Mouse (Mus musculus) MEL (cell line): ENCODE results near the gene Stk4. TPM values are rescaled to one million over a fixed set of nuclear protein-coding genes. Genes with fewer than 3 reads are reported as not detected.

Experiments used
- DNase-seq: peaks from one replicate; pipeline ENCODE4 v3.0.0; 2011; ENCODE audit warnings: low read depth, low spot score
- H3K27ac ChIP-seq: 2 replicates; pipeline ENCODE4 v1.5.1; 2012; ENCODE audit warnings: low read depth, mild to moderate bottlenecking, control low read depth, low read length, moderate library complexity; ENCODE audit not compliant: control insufficient read depth
- H3K27me3 ChIP-seq, 2 experiments: fragments of 150-350 bp in 1 of 2; sonication (generic) in 1 of 2; 2 replicates each; pipeline ENCODE4 v1.6.1; 2012; ENCODE audit warnings: low read length in 2 of 2, mild to moderate bottlenecking in 2 of 2, improper control_type of control experiment in 1 of 2, moderate library complexity in 1 of 2; ENCODE audit not compliant: insufficient read depth in 2 of 2, control insufficient read depth in 1 of 2
- H3K36me3 ChIP-seq, 2 experiments: 2 replicates each; pipeline ENCODE4 v1.6.1; 2012 to 2014; ENCODE audit warnings: low read length in 2 of 2, improper control_type of control experiment in 1 of 2, inconsistent platforms in 1 of 2, mild to moderate bottlenecking in 1 of 2; ENCODE audit not compliant: insufficient read depth in 2 of 2, control insufficient read depth in 1 of 2
- H3K4me1 ChIP-seq, 2 experiments: fragments of 150-350 bp in 1 of 2; sonication (generic) in 1 of 2; 2 replicates each; pipeline ENCODE4 v1.6.1; 2012; ENCODE audit warnings: low read length in 2 of 2, improper control_type of control experiment in 1 of 2, mild to moderate bottlenecking in 1 of 2; ENCODE audit not compliant: insufficient read depth in 2 of 2, control insufficient read depth in 1 of 2
- H3K4me3 ChIP-seq, 2 experiments: fragments of 150-350 bp in 1 of 2; sonication (generic) in 1 of 2; 2 replicates each; pipeline ENCODE4 v1.5.1; 2012; ENCODE audit warnings: low read depth in 2 of 2, low read length in 2 of 2, mild to moderate bottlenecking in 2 of 2, moderate library complexity in 2 of 2, control low read depth in 1 of 2, improper control_type of control experiment in 1 of 2; ENCODE audit not compliant: control insufficient read depth in 1 of 2, insufficient read depth in 1 of 2
- H3K79me2 ChIP-seq: 2 replicates; pipeline ENCODE4 v1.6.1; 2012; ENCODE audit warnings: mild to moderate bottlenecking, low read length, moderate library complexity; ENCODE audit not compliant: control insufficient read depth, poor library complexity, insufficient read depth
- H3K9ac ChIP-seq: 2 replicates; pipeline ENCODE4 v1.6.1; 2012; ENCODE audit warnings: low read depth, mild to moderate bottlenecking, control low read depth, low read length, moderate library complexity; ENCODE audit not compliant: control insufficient read depth, poor library complexity, severe bottlenecking
- H3K9me3 ChIP-seq: fragments of 150-350 bp; sonication (generic); replicated peaks from 2 replicates; pipeline ENCODE4 v1.6.1; 2012; ENCODE audit warnings: mild to moderate bottlenecking, low read length, improper control_type of control experiment, moderate library complexity; ENCODE audit not compliant: insufficient read depth
- BHLHE40 ChIP-seq: IDR thresholded peaks from 2 replicates; pipeline ENCODE4 v1.6.1; 2012; ENCODE audit warnings: low read depth, mild to moderate bottlenecking, inconsistent platforms, low read length, improper control_type of control experiment, borderline replicate concordance
- CHD1 ChIP-seq: IDR thresholded peaks from 2 replicates; pipeline ENCODE4 v1.6.1; 2012; ENCODE audit warnings: low read depth, mild to moderate bottlenecking, inconsistent platforms, low read length, improper control_type of control experiment
- CHD2 ChIP-seq: IDR thresholded peaks from 2 replicates; pipeline ENCODE4 v1.6.1; 2011; ENCODE audit warnings: low read length, improper control_type of control experiment
- CTCF ChIP-seq, 3 experiments: IDR thresholded peaks in 2 of 3; conservative IDR thresholded peaks in 1 of 3; 2 replicates each; pipeline ENCODE4 v1.5.1; 2011 to 2012; ENCODE audit warnings: low read length in 3 of 3, low read depth in 2 of 3, mild to moderate bottlenecking in 2 of 3, improper control_type of control experiment in 1 of 3, inconsistent platforms in 1 of 3, mixed read lengths in 1 of 3, moderate library complexity in 1 of 3; ENCODE audit not compliant: control insufficient read depth in 1 of 3, insufficient read depth in 1 of 3, poor library complexity in 1 of 3, severe bottlenecking in 1 of 3
- ETS1 ChIP-seq: IDR thresholded peaks from 2 replicates; pipeline ENCODE4 v1.6.1; 2012; ENCODE audit warnings: low read depth, mild to moderate bottlenecking, inconsistent platforms, low read length, improper control_type of control experiment, moderate library complexity
- GABPA ChIP-seq: IDR thresholded peaks from 2 replicates; pipeline ENCODE4 v1.6.1; 2012; ENCODE audit warnings: low read depth, mild to moderate bottlenecking, inconsistent platforms, low read length, improper control_type of control experiment, moderate library complexity
- HCFC1 ChIP-seq: IDR thresholded peaks from 2 replicates; pipeline ENCODE4 v1.6.1; 2012; ENCODE audit warnings: low read depth, mild to moderate bottlenecking, inconsistent platforms, low read length, improper control_type of control experiment, moderate library complexity
- KAT2A ChIP-seq: conservative IDR thresholded peaks from 2 replicates; pipeline ENCODE4 v1.6.1; 2012; ENCODE audit warnings: low read depth, low read length, improper control_type of control experiment, inconsistent platforms
- MAFK ChIP-seq: IDR thresholded peaks from 2 replicates; pipeline ENCODE4 v1.6.1; 2011; ENCODE audit warnings: low read depth, mild to moderate bottlenecking, low read length, improper control_type of control experiment, borderline replicate concordance
- MAX ChIP-seq: IDR thresholded peaks from 2 replicates; pipeline ENCODE4 v1.6.1; 2011; ENCODE audit warnings: low read length, improper control_type of control experiment
- MAZ ChIP-seq: IDR thresholded peaks from 2 replicates; pipeline ENCODE4 v1.6.1; 2012; ENCODE audit warnings: low read depth, mild to moderate bottlenecking, inconsistent platforms, low read length, improper control_type of control experiment
- MEF2A ChIP-seq: IDR thresholded peaks from 2 replicates; pipeline ENCODE4 v1.6.1; 2014; ENCODE audit warnings: low read depth, mild to moderate bottlenecking, inconsistent platforms, low read length, improper control_type of control experiment; ENCODE audit not compliant: poor library complexity, insufficient replicate concordance, severe bottlenecking; ENCODE audit errors: extremely low read depth
- MYC ChIP-seq: IDR thresholded peaks from 2 replicates; pipeline ENCODE4 v1.6.1; 2011; ENCODE audit warnings: low read depth, mild to moderate bottlenecking, low read length, improper control_type of control experiment, moderate library complexity
- NELFE ChIP-seq: IDR thresholded peaks from 2 replicates; pipeline ENCODE4 v1.6.1; 2011; ENCODE audit warnings: low read depth, low read length, improper control_type of control experiment
- NRF1 ChIP-seq: IDR thresholded peaks from 2 replicates; pipeline ENCODE4 v1.6.1; 2014; ENCODE audit warnings: low read depth, mild to moderate bottlenecking, inconsistent platforms, low read length, improper control_type of control experiment, moderate library complexity; ENCODE audit not compliant: poor library complexity, insufficient read depth, severe bottlenecking
- TAL1 ChIP-seq: IDR thresholded peaks from 2 replicates; pipeline ENCODE4 v1.6.1; 2012; ENCODE audit warnings: mild to moderate bottlenecking, inconsistent platforms, low read length, moderate library complexity, mixed read lengths
- UBTF ChIP-seq: IDR thresholded peaks from 2 replicates; pipeline ENCODE4 v1.6.1; 2012; ENCODE audit warnings: low read depth, mild to moderate bottlenecking, inconsistent platforms, low read length, improper control_type of control experiment, moderate library complexity, borderline replicate concordance; ENCODE audit not compliant: insufficient read depth
- USF1 ChIP-seq: IDR thresholded peaks from 2 replicates; pipeline ENCODE4 v1.6.1; 2014; ENCODE audit warnings: low read depth, mild to moderate bottlenecking, inconsistent platforms, low read length, improper control_type of control experiment, moderate library complexity
- ZC3H11A ChIP-seq: IDR thresholded peaks from 2 replicates; pipeline ENCODE4 v1.6.1; 2012; ENCODE audit warnings: low read depth, mild to moderate bottlenecking, inconsistent platforms, low read length, improper control_type of control experiment
- ZMIZ1 ChIP-seq: IDR thresholded peaks from 2 replicates; pipeline ENCODE4 v1.6.1; 2012; ENCODE audit warnings: low read depth, mild to moderate bottlenecking, inconsistent platforms, low read length, improper control_type of control experiment, moderate library complexity
- polyA plus RNA-seq, 2 experiments: library from polyadenylated mRNA; stranded (reverse) in 1 of 2; unstranded in 1 of 2; fragments of >175 nt in 1 of 2; fragments of >200 nt in 1 of 2; gene quantifications; 2 replicates each; pipeline versions ENCODE4 v1.2.1 to v1.2.4; 2012; ENCODE audit warnings: low replicate concordance in 2 of 2, low read depth in 1 of 2; ENCODE audit not compliant: insufficient read length in 2 of 2, insufficient read depth in 1 of 2, missing spikeins in 1 of 2
- total RNA-seq: library from RNA; depleted of rRNA; stranded (reverse); fragments of 300-350 nt; gene quantifications from 2 replicates; pipeline ENCODE4 v1.2.3, GENCODE M21; 2012

The Stk4 gene
- total and polyA plus RNA-seq, 3 experiments = 46.8 to 56.1 TPM; not detected in 1

DNA sequence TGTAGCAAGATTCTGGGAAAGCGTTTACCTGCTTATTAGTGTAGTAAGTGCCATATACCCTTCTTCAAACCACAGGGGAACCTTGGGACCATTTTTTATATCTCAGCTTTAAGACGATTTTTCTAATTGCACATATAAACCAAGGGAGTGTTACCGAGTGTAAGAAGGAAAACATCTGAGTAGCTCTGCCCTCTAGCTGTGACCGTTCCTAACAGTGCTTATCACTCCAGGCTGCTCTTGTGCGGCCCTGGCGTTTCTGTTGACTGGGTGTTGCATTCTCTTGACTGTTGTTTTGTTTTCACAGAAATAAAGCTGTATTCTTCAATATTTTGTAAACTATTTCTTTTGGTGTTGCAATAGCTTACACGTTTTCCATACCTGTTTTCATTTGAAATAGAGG lies 24.0 kb downstream of the Stk4 start:
- Histone ChIP-seq H3K4me3 (no peak overlapping the region), H3K9me3 (no peaks in the 10 kb centered on the region), H3K27ac (no peak overlapping the region), H3K79me2 (no peaks in the 10 kb centered on the region), H3K4me1 (no peaks in the 10 kb centered on the region), H3K27me3 (no peaks in the 10 kb centered on the region), H3K36me3 (peaks cover 0 to 11% of the 10 kb centered on the region in 2 experiments; a peak in 2 of 4 replicates), H3K9ac (no peak overlapping the region)
- no peak for DNase-seq
- TF ChIP-seq MAZ = no peak
- TF ChIP-seq HCFC1 = no peak
- no peak for TF ChIP-seq ETS1
- TF ChIP-seq CTCF (IDR thresholded peaks at IDR 0.05 in 2 of 3, conservative IDR thresholded peaks at IDR 0.05 in 1 of 3; ENCODE audit: control insufficient read depth in 1 of 3, insufficient read depth in 1 of 3, low read depth in 2 of 3, low read length in 3 of 3, poor library complexity in 1 of 3, severe bottlenecking in 1 of 3) = no peak
- no peak for TF ChIP-seq KAT2A
- no peak for TF ChIP-seq CHD1
- TF ChIP-seq MAX = no peak
- no peak for TF ChIP-seq MYC
- no peak for TF ChIP-seq MEF2A
- no peak for TF ChIP-seq BHLHE40
- TF ChIP-seq USF1 = no peak
- no peak for TF ChIP-seq NRF1
- TF ChIP-seq GABPA = no peak
- TF ChIP-seq UBTF = no peak
- TF ChIP-seq MAFK = no peak
- TF ChIP-seq ZMIZ1 = no peak

DNA sequence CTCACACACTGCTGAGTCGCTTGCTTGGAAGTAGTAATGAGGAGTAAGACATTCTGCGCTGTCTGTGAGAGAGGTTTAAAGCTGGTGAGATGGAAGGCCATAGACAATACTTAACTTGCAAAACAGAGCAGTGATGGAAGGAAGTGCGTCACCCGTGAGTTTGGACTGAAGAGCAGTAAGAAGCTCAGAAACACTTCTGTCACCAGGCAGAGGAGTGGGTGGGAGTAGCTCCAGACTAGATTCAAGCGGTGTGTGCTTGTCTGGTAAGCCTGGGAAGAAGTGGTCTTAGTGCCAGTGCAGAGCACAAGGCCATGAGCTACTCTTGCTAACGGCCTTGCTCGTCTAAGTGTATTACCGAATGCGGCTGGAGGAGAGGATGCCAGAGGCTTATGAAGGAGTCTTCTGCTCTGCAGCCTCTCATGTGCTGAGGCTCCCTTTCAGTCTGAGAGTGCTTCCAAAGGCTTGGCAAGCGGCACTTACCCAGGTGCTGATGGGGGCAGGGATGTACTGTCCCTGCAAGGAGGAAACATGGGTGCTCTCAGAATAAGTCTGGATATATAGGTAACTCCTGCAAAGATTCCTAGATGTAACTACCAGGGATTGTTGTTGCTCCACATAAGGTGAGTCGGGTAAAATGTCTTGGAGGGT lies 28.6 kb downstream of the Stk4 start:
- no peak overlapping the region for H3K27ac ChIP-seq
- no peak for TF ChIP-seq KAT2A
- no peak for TF ChIP-seq MAFK
- TF ChIP-seq NELFE = no peak
- TF ChIP-seq USF1 = no peak
- no peak for TF ChIP-seq ETS1
- no peak for TF ChIP-seq HCFC1
- no peak for TF ChIP-seq CHD2
- no peak for TF ChIP-seq ZC3H11A
- no peak for TF ChIP-seq TAL1
- DNase-seq = no peak
- H3K79me2 ChIP-seq = no peaks in the 10 kb centered on the region
- H3K4me1 ChIP-seq = no peaks in the 10 kb centered on the region
- peaks cover 0 to 23% of the 10 kb centered on the region in 2 experiments; a peak in 2 of 4 replicates for H3K36me3 ChIP-seq
- H3K27me3 ChIP-seq = no peaks in the 10 kb centered on the region
- no peak overlapping the region for H3K4me3 ChIP-seq
- no peak overlapping the region for H3K9ac ChIP-seq
- no peaks in the 10 kb centered on the region for H3K9me3 ChIP-seq
